Mouse (Mus musculus) layer of hippocampus, adult 2 months (tissue): ENCODE results near the gene Snrpf. TPM values are rescaled to one million over a fixed set of nuclear protein-coding genes. Genes with fewer than 3 reads are reported as not detected.

ENCODE experiments used
- DNase-seq, 2 experiments: peaks; one replicate each; pipeline ENCODE4 v3.0.0; 2022; ENCODE audit warnings: low spot score in 2 of 2
- H3K27ac ChIP-seq: fragments of 200-600 bp; 2 replicates; pipeline ENCODE4 v1.8.1; 2022
- H3K4me3 ChIP-seq: fragments of 200-600 bp; 2 replicates; pipeline ENCODE4 v1.8.1; 2022; ENCODE audit warnings: mild to moderate bottlenecking
- CTCF ChIP-seq: fragments of 200-600 bp; conservative IDR thresholded peaks from 2 replicates; pipeline ENCODE4 v1.8.1; 2022; ENCODE audit warnings: antibody characterized with exemption, mild to moderate bottlenecking, moderate library complexity
- long read RNA-seq, 2 experiments: library from polyadenylated mRNA; stranded (forward); transcript quantifications; one replicate each; pipeline ENCODE4 v2.0.0; 2021; ENCODE audit warnings: borderline mapping rate in 2 of 2
- total RNA-seq, 2 experiments: library from RNA; stranded (reverse); gene quantifications; 2 replicates each; pipeline ENCODE4 v1.2.3; 2021

The Snrpf gene
- 10 to 100 TPM; 11.5 to 12.6 TPM for total RNA-seq
- long read RNA-seq, experiment 1, transcript Snrpf-201 (4 exons, 861 nt) = major isoform, 25 of 37 reads
- long read RNA-seq, experiment 1, partial matches to known transcripts = 11 of 37 reads
- long read RNA-seq, experiment 1, other reads (novel, unspliced or antisense) = 1 of 37 reads
- long read RNA-seq, experiment 2, transcript Snrpf-201 (4 exons, 861 nt) = major isoform, 44 of 60 reads
- long read RNA-seq, experiment 2, partial matches to known transcripts = 13 of 60 reads
- long read RNA-seq, experiment 2, other reads (novel, unspliced or antisense) = 3 of 60 reads

- no peak for TF ChIP-seq CTCF
- H3K27ac ChIP-seq = peak within 1 kb of the TSS; percentile 88
- H3K4me3 ChIP-seq = peak within 1 kb of the TSS; percentile 85
- peak; percentile 91 for DNase-seq
These were observed at the start of gene Snrpf for GRCm38 (mm10) chr10:93589281-93589848. Gene Snrpf (minus strand): TSS chr10:93589706.

- H3K27ac ChIP-seq = no peak overlapping the region
- DNase-seq = no peak
- TF ChIP-seq CTCF = no peak
- H3K4me3 ChIP-seq = no peak overlapping the region
These were observed 46.4 kb upstream of the Snrpf start for GRCm38 (mm10) chr10:93635941-93636340.

- DNase-seq = no peak
- no peak overlapping the region for H3K27ac ChIP-seq
- TF ChIP-seq CTCF = no peak
- H3K4me3 ChIP-seq = no peak overlapping the region
These were observed 44.5 kb upstream of the Snrpf start for GRCm38 (mm10) chr10:93633971-93634370.

GRCm38 (mm10) chr10:93633563-93633962, 44.1 kb upstream of the Snrpf start:
- peak; percentile 8 to 28 for DNase-seq
- Histone ChIP-seq H3K27ac (no peak overlapping the region), H3K4me3 (no peak overlapping the region)
- TF ChIP-seq CTCF = no peak

GRCm38 (mm10) chr10:93632086-93632485, 42.6 kb upstream of the Snrpf start:
- Histone ChIP-seq H3K4me3 (no peak overlapping the region), H3K27ac (no peak overlapping the region)
- no peak for DNase-seq
- TF ChIP-seq CTCF = no peak

- Histone ChIP-seq H3K4me3 (no peak overlapping the region), H3K27ac (no peak overlapping the region)
- TF ChIP-seq CTCF = no peak
- DNase-seq = no peak
These were observed 40.8 kb upstream of the Snrpf start for GRCm38 (mm10) chr10:93630310-93630709.

GRCm38 (mm10) chr10:93624151-93624550, 34.6 kb upstream of the Snrpf start:
- H3K27ac ChIP-seq = no peak overlapping the region
- H3K4me3 ChIP-seq = no peak overlapping the region
- TF ChIP-seq CTCF = no peak
- no peak for DNase-seq

- DNase-seq = no peak
- TF ChIP-seq CTCF = no peak
- H3K4me3 ChIP-seq = no peak overlapping the region
- H3K27ac ChIP-seq = no peak overlapping the region
These were observed 34.2 kb upstream of the Snrpf start for GRCm38 (mm10) chr10:93623725-93624124.

- Histone ChIP-seq H3K4me3 (no peak overlapping the region), H3K27ac (no peak overlapping the region)
- DNase-seq = no peak
These were observed 31.1 kb upstream of the Snrpf start for GRCm38 (mm10) chr10:93620438-93621179.

GRCm38 (mm10) chr10:93614850-93615249, 25.3 kb upstream of the Snrpf start:
- no peak for TF ChIP-seq CTCF
- no peak overlapping the region for H3K4me3 ChIP-seq
- no peak overlapping the region for H3K27ac ChIP-seq
- no peak for DNase-seq

More at GRCm38 (mm10) chr10:93620438-93621179, 31.1 kb upstream of the Snrpf start:
- no peak for TF ChIP-seq CTCF

- Histone ChIP-seq H3K27ac (no peak overlapping the region), H3K4me3 (no peak overlapping the region)
- DNase-seq = peak; percentile 44 to 55
- TF ChIP-seq CTCF = peak; percentile 95
These were observed 22.0 kb upstream of the Snrpf start for GRCm38 (mm10) chr10:93611419-93612007.

GRCm38 (mm10) chr10:93610896-93611295, 21.4 kb upstream of the Snrpf start:
- no peak for DNase-seq
- Histone ChIP-seq H3K4me3 (no peak overlapping the region), H3K27ac (no peak overlapping the region)
- no peak for TF ChIP-seq CTCF

GRCm38 (mm10) chr10:93609236-93609635, 19.7 kb upstream of the Snrpf start:
- DNase-seq = no peak
- no peak for TF ChIP-seq CTCF
- Histone ChIP-seq H3K4me3 (no peak overlapping the region), H3K27ac (no peak overlapping the region)
